Mouse (Mus musculus) spleen, adult 2 months (tissue): ENCODE results near the gene Snx3. TPM values are rescaled to one million over a fixed set of nuclear protein-coding genes. Genes with fewer than 3 reads are reported as not detected.
A peak's percentile ranks its signal among the peaks of the same experiment; 100 is the strongest.

Source experiments
- DNase-seq, 2 experiments: peaks; one replicate each; pipeline versions ENCODE4 v3.0.0 to v3.0.0-alpha.2; 2012 to 2021; ENCODE audit warnings: low spot score in 2 of 2, low read depth in 1 of 2
- H3K27ac ChIP-seq: fragments of 200-500 bp; 2 replicates; pipeline ENCODE4 v1.5.1; 2012; ENCODE audit warnings: low read length, inconsistent platforms; ENCODE audit not compliant: insufficient read depth
- H3K27me3 ChIP-seq: fragments of 200-500 bp; 2 replicates; pipeline ENCODE4 v1.6.1; 2012; ENCODE audit warnings: mild to moderate bottlenecking, moderate library complexity, low read length, inconsistent platforms; ENCODE audit not compliant: control insufficient read depth, insufficient read depth
- H3K36me3 ChIP-seq: fragments of 200-500 bp; 2 replicates; pipeline ENCODE4 v1.6.1; 2012; ENCODE audit warnings: mild to moderate bottlenecking, low read length, inconsistent platforms; ENCODE audit not compliant: control insufficient read depth, insufficient read depth
- H3K4me1 ChIP-seq: fragments of 200-500 bp; 2 replicates; pipeline ENCODE4 v1.6.1; 2011; ENCODE audit warnings: inconsistent platforms; ENCODE audit not compliant: control insufficient read depth, insufficient read depth, insufficient read length
- H3K4me3 ChIP-seq: fragments of 200-500 bp; 2 replicates; pipeline ENCODE4 v1.5.1; 2011; ENCODE audit warnings: mild to moderate bottlenecking, inconsistent platforms; ENCODE audit not compliant: insufficient read depth, insufficient read length; ENCODE audit errors: extremely low read depth
- CTCF ChIP-seq: fragments of 200-500 bp; IDR thresholded peaks from 2 replicates; pipeline ENCODE4 v1.5.1; 2011; ENCODE audit warnings: mild to moderate bottlenecking, inconsistent platforms; ENCODE audit not compliant: insufficient read depth, insufficient read length, insufficient replicate concordance; ENCODE audit errors: extremely low read depth
- POLR2A ChIP-seq: fragments of 200-500 bp; IDR thresholded peaks from 2 replicates; pipeline ENCODE4 v1.6.1; 2011; ENCODE audit warnings: low read depth, low read length, inconsistent platforms
- WGBS: fragments of 180-500 bp; shearing (Covaris S2); methylation state at CpG from one replicate; pipeline ENCODE4 v1.1.7; 2018; 5-methylcytosine and 5-hydroxymethylcytosine counted together
- polyA plus RNA-seq: library from polyadenylated mRNA; depleted of rRNA; stranded (reverse); fragments of >200 nt; gene quantifications from 2 replicates; pipeline ENCODE4 v1.2.3, GENCODE M21; 2012; rRNA removed

The Snx3 gene
- 152 and 155 TPM in 2 replicates for polyA plus RNA-seq

- H3K4me3 ChIP-seq: peak within 1 kb of the TSS; percentile 78
- under 1% methylated on average over 68 of the region's 68 CpGs for WGBS
- no peak for TF ChIP-seq CTCF
- peak; percentile 83 for TF ChIP-seq POLR2A
- H3K4me1 ChIP-seq: peaks cover 3% of the 10 kb centered on the region; the same call in 1 of the 2 replicates
- H3K27me3 ChIP-seq: no peaks in the 10 kb centered on the region
- H3K27ac ChIP-seq: peak within 1 kb of the TSS; percentile 89
- DNase-seq: peak; percentile 95 to 96
- H3K36me3 ChIP-seq: no peaks in the 10 kb centered on the region
These were observed at the start of gene Snx3 for GRCm38 (mm10) chr10:42501775-42502348. Gene Snx3 (plus strand): TSS chr10:42502030.

GRCm38 (mm10) chr10:42454266-42454665, 47.6 kb upstream of the Snx3 start:
- DNase-seq: no peak

GRCm38 (mm10) chr10:42454690-42455089, 47.1 kb upstream of the Snx3 start:
- TF ChIP-seq CTCF: no peak
- TF ChIP-seq POLR2A: no peak
- H3K4me3 ChIP-seq: no peak overlapping the region
- no peaks in the 10 kb centered on the region for H3K4me1 ChIP-seq
- H3K36me3 ChIP-seq: peaks cover 8% of the 10 kb centered on the region
- H3K27ac ChIP-seq: no peak overlapping the region
- no peak for DNase-seq
- H3K27me3 ChIP-seq: no peaks in the 10 kb centered on the region
- WGBS: 87% methylated on average over 6 of the region's 6 CpGs

More at GRCm38 (mm10) chr10:42454266-42454665, 47.6 kb upstream of the Snx3 start:
- Histone ChIP-seq H3K27me3 (no peaks in the 10 kb centered on the region), H3K4me3 (no peak overlapping the region), H3K36me3 (peaks cover 6% of the 10 kb centered on the region), H3K27ac (no peak overlapping the region), H3K4me1 (no peaks in the 10 kb centered on the region)
- WGBS: 83% methylated on average over 11 of the region's 11 CpGs
- no peak for TF ChIP-seq POLR2A
- no peak for TF ChIP-seq CTCF

GRCm38 (mm10) chr10:42455981-42456380, 45.8 kb upstream of the Snx3 start:
- no peak for TF ChIP-seq POLR2A
- TF ChIP-seq CTCF: no peak
- no peak overlapping the region for H3K27ac ChIP-seq
- WGBS: 89% methylated on average over 5 of the region's 5 CpGs
- H3K4me1 ChIP-seq: no peaks in the 10 kb centered on the region
- H3K4me3 ChIP-seq: no peak overlapping the region
- peaks cover 8% of the 10 kb centered on the region for H3K36me3 ChIP-seq
- no peak for DNase-seq
- no peaks in the 10 kb centered on the region for H3K27me3 ChIP-seq

GRCm38 (mm10) chr10:42457557-42458191, 44.2 kb upstream of the Snx3 start:
- Histone ChIP-seq H3K36me3 (peaks cover 8% of the 10 kb centered on the region), H3K4me1 (no peaks in the 10 kb centered on the region), H3K4me3 (no peak overlapping the region), H3K27me3 (no peaks in the 10 kb centered on the region), H3K27ac (peak overlapping the region; percentile 21; the same call in 1 of the 2 replicates)
- TF ChIP-seq POLR2A (no peak), CTCF (no peak)
- DNase-seq: no peak
- WGBS: 73% methylated on average over 9 of the region's 9 CpGs

- no peaks in the 10 kb centered on the region for H3K27me3 ChIP-seq
- no peak for DNase-seq
- peaks cover 2% of the 10 kb centered on the region; the same call in 1 of the 2 replicates for H3K36me3 ChIP-seq
- TF ChIP-seq POLR2A: no peak
- no peak for TF ChIP-seq CTCF
- no peak overlapping the region for H3K27ac ChIP-seq
- no peak overlapping the region for H3K4me3 ChIP-seq
- 57% methylated on average over 5 of the region's 5 CpGs for WGBS
- H3K4me1 ChIP-seq: no peaks in the 10 kb centered on the region
These were observed 37.6 kb upstream of the Snx3 start for GRCm38 (mm10) chr10:42464224-42464623.

GRCm38 (mm10) chr10:42464805-42465204, 37.0 kb upstream of the Snx3 start:
- 92% methylated on average over 14 of the region's 14 CpGs for WGBS
- H3K36me3 ChIP-seq: no peaks in the 10 kb centered on the region; the same call in 1 of the 2 replicates
- DNase-seq: no peak
- H3K27ac ChIP-seq: no peak overlapping the region
- no peak for TF ChIP-seq CTCF
- TF ChIP-seq POLR2A: no peak
- no peaks in the 10 kb centered on the region for H3K4me1 ChIP-seq
- no peaks in the 10 kb centered on the region for H3K27me3 ChIP-seq
- H3K4me3 ChIP-seq: no peak overlapping the region
